Mouse (Mus musculus) thymus, adult 2 months (tissue): Measurements from ENCODE around the gene Tecta.

Experiments
- CTCF ChIP-seq: fragments of 200-500 bp; IDR thresholded peaks from 2 replicates; pipeline ENCODE4 v1.5.1; 2012; ENCODE audit warnings: mild to moderate bottlenecking, control low read depth, low read length, moderate library complexity, borderline replicate concordance; ENCODE audit not compliant: control insufficient read depth, poor library complexity, insufficient read depth; ENCODE audit errors: extremely low read depth
- POLR2A ChIP-seq: fragments of 200-500 bp; IDR thresholded peaks from 2 replicates; pipeline ENCODE4 v1.6.1; 2012; ENCODE audit warnings: mild to moderate bottlenecking, low read length, control low read depth, moderate library complexity; ENCODE audit not compliant: control insufficient read depth, poor library complexity, insufficient read depth; ENCODE audit errors: extremely low read depth

DNA sequence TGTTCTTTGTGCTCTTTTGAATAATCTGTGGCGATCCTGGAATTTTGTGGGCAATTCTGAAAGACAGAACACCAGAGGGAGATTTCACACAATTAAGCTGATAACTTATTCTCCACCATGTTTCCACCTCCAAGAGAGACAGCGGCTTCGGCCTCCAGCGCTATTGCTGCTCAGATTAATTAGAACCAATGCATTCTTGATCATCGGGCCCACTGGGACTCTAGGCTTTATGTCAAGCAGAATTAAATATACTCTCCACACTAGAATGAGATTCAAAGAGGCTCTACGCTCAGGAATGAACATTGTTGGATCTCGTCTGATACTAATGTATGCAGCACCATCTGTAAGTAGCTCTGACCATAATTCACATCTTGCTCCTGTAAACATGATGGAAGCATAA lies 68.4 kb downstream of the Tecta start:
- no peak for TF ChIP-seq CTCF
- no peak for TF ChIP-seq POLR2A
